Mouse (Mus musculus): ENCODE measurements around the gene Rab3c. TPM values are rescaled to one million over a fixed set of nuclear protein-coding genes. Genes with fewer than 3 reads are reported as not detected.

The Rab3c gene
- polyA plus RNA-seq, 1 experiment from 2014 or later: 1.7 TPM

- DNase-seq: no peak
- no peaks in the 10 kb centered on the region for H3K27me3 ChIP-seq (ENCODE audit: insufficient read depth, low read length)
- WGBS: 85% methylated on average over 2 of the region's 2 CpGs
- no peak overlapping the region for H3K4me3 ChIP-seq (ENCODE audit: low read depth, low read length)
- H3K36me3 ChIP-seq (ENCODE audit: insufficient read depth): no peaks in the 10 kb centered on the region
- H3K9ac ChIP-seq: no peak overlapping the region
- no peak overlapping the region for H3K4me2 ChIP-seq
- no peak for ATAC-seq (ENCODE audit: insufficient read depth)
- TF ChIP-seq CTCF (IDR thresholded peaks at IDR 0.05; ENCODE audit: low read depth): no peak
- no peaks in the 10 kb centered on the region for H3K4me1 ChIP-seq (ENCODE audit: insufficient read depth)
- no peaks in the 10 kb centered on the region for H3K9me3 ChIP-seq (ENCODE audit: low read depth, low read length)
- H3K27ac ChIP-seq (ENCODE audit: low read depth): no peak overlapping the region
Observed at GRCm38 (mm10) chr13:110066674-110067073, 214.1 kb downstream of the Rab3c start.

DNA sequence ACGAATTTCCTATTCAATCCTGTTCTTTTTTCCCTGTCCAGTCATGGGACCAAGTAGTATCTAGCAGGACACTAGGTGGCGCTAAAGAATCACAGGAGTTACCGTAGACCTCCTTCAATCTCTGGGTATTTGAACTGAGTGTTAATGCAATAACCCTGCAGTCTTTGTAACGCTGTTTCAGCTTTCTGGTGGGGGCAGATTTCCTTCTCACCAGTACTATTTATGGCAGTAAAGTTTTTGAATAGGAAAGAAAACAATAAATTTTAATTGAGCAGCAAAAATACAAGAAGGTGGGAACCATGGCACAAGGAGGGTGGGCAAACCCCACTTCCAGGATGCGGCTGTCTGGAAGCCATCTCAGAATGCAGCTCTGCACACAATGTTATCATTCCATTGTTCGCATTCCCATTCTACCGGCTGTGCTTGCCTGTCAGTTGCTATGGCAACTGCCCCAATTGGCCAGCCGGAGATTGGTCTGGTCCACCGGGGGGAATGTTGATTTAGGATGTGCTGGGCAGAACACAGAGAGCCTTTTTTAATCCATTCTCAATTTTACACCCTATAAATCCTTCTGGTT lies 217.9 kb downstream of the Rab3c start:
- Histone ChIP-seq H3K4me2 (peak overlapping the region; percentile 40), H3K4me3 (ENCODE audit: low read depth, low read length) (no peak overlapping the region), H3K27ac (ENCODE audit: low read depth) (no peak overlapping the region), H3K36me3 (ENCODE audit: insufficient read depth) (no peaks in the 10 kb centered on the region), H3K9me3 (ENCODE audit: low read depth, low read length) (no peaks in the 10 kb centered on the region), H3K9ac (no peak overlapping the region), H3K27me3 (ENCODE audit: insufficient read depth, low read length) (no peaks in the 10 kb centered on the region), H3K4me1 (ENCODE audit: insufficient read depth) (no peaks in the 10 kb centered on the region)
- WGBS: 7% methylated on average over 9 of the region's 9 CpGs
- ATAC-seq (ENCODE audit: insufficient read depth) (peak; percentile 95), DNase-seq (peak; percentile 99)
- TF ChIP-seq CTCF (IDR thresholded peaks at IDR 0.05; ENCODE audit: low read depth): peak; percentile 96

DNA sequence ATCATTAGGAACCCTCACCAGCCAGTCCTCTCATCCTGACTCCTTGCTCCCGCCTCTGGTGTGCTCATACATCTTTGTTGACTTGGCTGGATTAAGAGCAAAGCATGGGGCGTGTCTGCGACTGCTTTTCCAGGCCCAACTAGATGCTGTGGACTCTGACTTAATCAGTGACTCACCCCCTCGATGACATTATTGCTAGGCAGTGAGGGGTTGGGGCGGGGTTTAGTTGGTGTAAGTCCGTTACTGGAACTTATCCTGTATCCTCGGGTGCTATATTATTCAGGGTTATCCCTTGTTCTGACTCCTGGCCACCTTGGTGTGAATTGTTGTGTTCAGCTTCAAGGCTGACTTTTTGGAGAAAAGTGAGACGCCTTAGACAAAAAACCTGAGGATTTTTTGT lies 218.5 kb downstream of the Rab3c start:
- H3K4me3 ChIP-seq (ENCODE audit: low read depth, low read length): no peak overlapping the region
- DNase-seq: no peak
- no peak for TF ChIP-seq CTCF (IDR thresholded peaks at IDR 0.05; ENCODE audit: low read depth)
- no peak overlapping the region for H3K27ac ChIP-seq (ENCODE audit: low read depth)
- H3K36me3 ChIP-seq (ENCODE audit: insufficient read depth): no peaks in the 10 kb centered on the region
- H3K4me2 ChIP-seq: no peak overlapping the region
- peak; percentile 26; the same call in 1 of the 2 replicates for ATAC-seq (ENCODE audit: insufficient read depth)
- WGBS: 53% methylated on average over 8 of the region's 8 CpGs
- no peak overlapping the region for H3K9ac ChIP-seq
- H3K4me1 ChIP-seq (ENCODE audit: insufficient read depth): no peaks in the 10 kb centered on the region
- no peaks in the 10 kb centered on the region for H3K9me3 ChIP-seq (ENCODE audit: low read depth, low read length)
- H3K27me3 ChIP-seq (ENCODE audit: insufficient read depth, low read length): no peaks in the 10 kb centered on the region

GRCm38 (mm10) chr13:110054538-110054937 lies 226.3 kb downstream of the Rab3c start:
- H3K27ac ChIP-seq (ENCODE audit: low read depth): no peak overlapping the region
- no peak for TF ChIP-seq CTCF (IDR thresholded peaks at IDR 0.05; ENCODE audit: low read depth)
- no peak for ATAC-seq (ENCODE audit: insufficient read depth)
- no peaks in the 10 kb centered on the region for H3K4me1 ChIP-seq (ENCODE audit: insufficient read depth)
- no peak overlapping the region for H3K4me2 ChIP-seq
- H3K36me3 ChIP-seq (ENCODE audit: insufficient read depth): no peaks in the 10 kb centered on the region
- no peaks in the 10 kb centered on the region for H3K9me3 ChIP-seq (ENCODE audit: low read depth, low read length)
- H3K9ac ChIP-seq: no peak overlapping the region
- WGBS: 79% methylated on average over 8 of the region's 8 CpGs
- DNase-seq: no peak
- no peak overlapping the region for H3K4me3 ChIP-seq (ENCODE audit: low read depth, low read length)
- H3K27me3 ChIP-seq (ENCODE audit: insufficient read depth, low read length): no peaks in the 10 kb centered on the region

DNA sequence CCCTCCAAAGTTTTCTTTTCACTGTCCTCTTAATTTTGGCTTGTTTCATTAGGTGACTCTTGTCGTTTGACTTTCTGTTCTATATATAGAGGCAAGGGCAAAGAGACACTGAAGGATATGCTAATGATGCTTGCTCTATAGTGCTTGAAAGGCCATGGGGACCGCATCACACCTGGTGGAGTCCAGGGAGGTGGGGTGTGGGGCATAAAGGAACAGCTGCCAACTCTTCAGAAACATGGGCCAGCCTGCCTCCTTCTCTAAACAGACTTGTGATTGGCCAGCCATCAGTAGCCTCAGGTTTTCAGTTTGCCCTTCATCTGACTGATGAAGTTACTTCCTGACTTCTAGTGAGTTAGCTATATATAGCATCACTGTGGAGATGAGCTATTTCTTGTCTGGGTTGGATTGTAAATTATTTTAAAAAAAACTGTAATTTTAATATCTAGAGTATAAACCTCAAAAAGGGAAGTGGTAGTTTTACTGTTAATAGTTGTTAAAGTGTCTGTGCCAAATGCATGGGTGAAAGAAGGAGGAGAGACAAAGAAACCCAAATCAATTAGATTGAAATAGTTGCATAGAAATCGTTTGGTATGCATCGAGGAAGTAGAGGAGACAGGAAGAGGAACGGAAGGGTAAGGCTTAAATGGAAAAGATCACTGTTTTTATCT lies 231.9 kb downstream of the Rab3c start:
- 46% methylated on average over 5 of the region's 5 CpGs for WGBS
- H3K27me3 ChIP-seq (ENCODE audit: insufficient read depth, low read length): no peaks in the 10 kb centered on the region
- TF ChIP-seq CTCF (IDR thresholded peaks at IDR 0.05; ENCODE audit: low read depth): no peak
- ATAC-seq (ENCODE audit: insufficient read depth): no peak
- no peaks in the 10 kb centered on the region for H3K9me3 ChIP-seq (ENCODE audit: low read depth, low read length)
- H3K4me3 ChIP-seq (ENCODE audit: low read depth, low read length): no peak overlapping the region
- no peak overlapping the region for H3K9ac ChIP-seq
- no peak overlapping the region for H3K27ac ChIP-seq (ENCODE audit: low read depth)
- H3K36me3 ChIP-seq (ENCODE audit: insufficient read depth): no peaks in the 10 kb centered on the region
- no peak for DNase-seq
- no peak overlapping the region for H3K4me2 ChIP-seq
- no peaks in the 10 kb centered on the region for H3K4me1 ChIP-seq (ENCODE audit: insufficient read depth)

- 69% methylated on average over 4 of the region's 4 CpGs for WGBS
- H3K36me3 ChIP-seq (ENCODE audit: insufficient read depth): no peaks in the 10 kb centered on the region
- no peaks in the 10 kb centered on the region for H3K27me3 ChIP-seq (ENCODE audit: insufficient read depth, low read length)
- TF ChIP-seq CTCF (IDR thresholded peaks at IDR 0.05; ENCODE audit: low read depth): peak; percentile 46
- ATAC-seq (ENCODE audit: insufficient read depth): no peak
- H3K4me2 ChIP-seq: no peak overlapping the region
- H3K9me3 ChIP-seq (ENCODE audit: low read depth, low read length): no peaks in the 10 kb centered on the region
- no peaks in the 10 kb centered on the region for H3K4me1 ChIP-seq (ENCODE audit: insufficient read depth)
- no peak overlapping the region for H3K27ac ChIP-seq (ENCODE audit: low read depth)
- no peak overlapping the region for H3K9ac ChIP-seq
- DNase-seq: peak; percentile 26
- no peak overlapping the region for H3K4me3 ChIP-seq (ENCODE audit: low read depth, low read length)
Observed at GRCm38 (mm10) chr13:110044418-110044817, 236.4 kb downstream of the Rab3c start.

DNA sequence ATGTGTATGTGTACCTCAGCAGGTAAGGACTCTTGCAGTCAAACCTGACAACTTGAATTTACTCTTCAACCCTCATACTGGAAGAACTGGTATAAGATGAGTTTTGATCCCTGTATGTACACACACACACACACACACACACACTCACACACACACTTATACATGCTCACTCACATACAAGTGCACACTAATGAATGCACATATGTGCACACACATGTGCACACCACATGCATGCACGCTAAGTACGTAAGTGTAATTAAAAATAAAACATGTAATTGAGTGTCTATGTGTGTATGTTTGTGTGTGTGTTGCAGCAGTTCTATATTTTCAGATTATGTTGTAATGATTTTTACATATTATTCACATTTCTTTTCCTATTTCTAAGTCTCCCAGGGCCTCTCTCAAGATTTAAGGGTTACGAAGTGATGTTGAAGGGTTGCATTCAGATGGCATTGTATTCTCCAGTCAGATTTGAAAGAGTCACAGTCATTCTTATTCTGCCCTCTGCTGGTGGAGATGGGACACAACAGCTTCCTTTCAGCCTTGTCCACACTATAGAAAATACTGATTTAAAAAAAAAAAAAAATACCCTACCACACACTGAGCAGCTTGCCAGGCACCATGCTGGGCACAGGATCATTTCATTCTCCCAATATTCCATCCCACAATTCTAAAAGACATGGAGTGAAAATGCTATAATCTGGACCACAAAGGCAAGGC lies 240.9 kb downstream of the Rab3c start:
- Histone ChIP-seq H3K9me3 (ENCODE audit: low read depth, low read length) (no peaks in the 10 kb centered on the region), H3K27ac (ENCODE audit: low read depth) (no peak overlapping the region), H3K4me3 (ENCODE audit: low read depth, low read length) (no peak overlapping the region), H3K36me3 (ENCODE audit: insufficient read depth) (no peaks in the 10 kb centered on the region), H3K9ac (no peak overlapping the region), H3K4me1 (ENCODE audit: insufficient read depth) (no peaks in the 10 kb centered on the region; the same call in 1 of the 2 replicates), H3K27me3 (ENCODE audit: insufficient read depth, low read length) (no peaks in the 10 kb centered on the region), H3K4me2 (no peak overlapping the region)
- 92% methylated on average over 3 of the region's 3 CpGs for WGBS
- peak; percentile 83 for DNase-seq
- ATAC-seq (ENCODE audit: insufficient read depth): no peak
- TF ChIP-seq CTCF (IDR thresholded peaks at IDR 0.05; ENCODE audit: low read depth): peak; percentile 71

All from lung, embryonic 14.5 days (tissue).